Mouse (Mus musculus) gastrocnemius, postnatal 14 days (tissue): ENCODE measurements around the gene Ank2. TPM values are rescaled to one million over a fixed set of nuclear protein-coding genes. Genes with fewer than 3 reads are reported as not detected.

ENCODE experiments used
- DNase-seq: peaks from one replicate; pipeline ENCODE4 v3.0.0; 2021; ENCODE audit warnings: mixed read lengths
- intact Hi-C: fragments of 180-260 bp; cut with DNase I; formaldehyde crosslinking; loops from one replicate; pipeline ENCODE4 v1.15.1; 2025; ENCODE audit warnings: low total_unique reads
- long read RNA-seq, 2 experiments: library from polyadenylated mRNA; stranded (forward); transcript quantifications; one replicate each; pipeline ENCODE4 v2.0.0; 2021
- total RNA-seq, 2 experiments: library from RNA; stranded (reverse); gene quantifications; 2 replicates each; pipeline ENCODE4 v1.2.3; 2021

Ank2 gene
- total RNA-seq: 100 to 1,000 TPM in 1 of 2 experiments, 10 to 100 TPM in 1; 98.1 to 119 TPM
- long read RNA-seq, experiment 1, partial matches to known transcripts: 1 of 5 reads
- long read RNA-seq, experiment 1, other reads (novel, unspliced or antisense): 3 of 5 reads
- long read RNA-seq, experiment 2, partial matches to known transcripts: 2 of 10 reads
- long read RNA-seq, experiment 2, other reads (novel, unspliced or antisense): 8 of 10 reads

- peak; percentile 33 for DNase-seq
- intact Hi-C loops: no loop called here
Measured at GRCm38 (mm10) chr3:127498742-127499400, at the start of gene Ank2. TSS of gene Ank2 (minus strand) at chr3:127499350.

DNA sequence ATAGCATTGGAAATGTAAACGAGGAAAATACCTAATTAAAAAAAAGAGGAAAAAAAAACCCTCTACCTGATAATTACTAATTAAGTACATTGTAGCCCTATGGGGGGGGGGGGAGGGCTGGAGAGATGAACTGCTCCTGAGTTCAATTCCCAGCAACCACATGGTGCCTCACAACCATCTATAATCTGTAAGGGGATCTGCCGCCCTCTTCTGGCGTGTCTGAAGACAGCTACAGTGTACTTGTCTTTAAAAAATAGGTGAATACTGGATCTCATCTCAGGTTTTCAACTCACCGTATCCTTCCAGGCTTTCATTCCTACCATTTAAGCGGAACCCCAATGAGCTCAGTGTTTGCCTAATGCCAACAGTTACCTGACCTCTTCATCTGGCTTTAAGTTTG is 48.7 kb upstream of the Ank2 start:
- peak; percentile 8 for DNase-seq
- intact Hi-C loops: loop anchor here (5.0 kb wide), 1 partner anchor 96 kb away; no protein-coding TSS in a partner anchor

DNA sequence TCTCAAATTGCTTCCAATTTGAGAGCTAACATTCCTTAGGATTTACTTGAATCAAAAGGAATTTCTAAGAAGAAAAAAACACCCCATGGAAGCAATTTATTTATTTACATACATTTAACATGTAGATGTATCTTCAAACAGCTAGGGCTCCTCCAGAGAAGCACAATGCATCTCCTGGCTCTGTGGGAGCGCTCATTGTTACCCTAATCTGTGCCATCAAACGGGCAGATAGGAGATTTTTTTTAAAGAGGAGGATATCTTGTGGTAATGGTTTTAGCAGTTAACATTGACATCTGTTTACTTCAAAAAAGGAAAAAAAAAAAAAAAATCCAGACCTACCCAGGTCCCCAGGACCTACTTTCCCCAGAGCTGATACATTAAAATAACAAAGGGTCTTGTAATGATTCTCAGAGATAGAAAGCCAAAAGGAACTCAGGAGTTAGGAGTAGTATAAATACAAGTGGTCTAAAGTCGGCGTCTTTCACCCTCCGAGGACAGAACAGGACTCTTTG is 45.5 kb upstream of the Ank2 start:
- no peak for DNase-seq
- intact Hi-C loops: loop anchor here (5.0 kb wide), 1 partner anchor 92 kb away; no protein-coding TSS in a partner anchor

DNA sequence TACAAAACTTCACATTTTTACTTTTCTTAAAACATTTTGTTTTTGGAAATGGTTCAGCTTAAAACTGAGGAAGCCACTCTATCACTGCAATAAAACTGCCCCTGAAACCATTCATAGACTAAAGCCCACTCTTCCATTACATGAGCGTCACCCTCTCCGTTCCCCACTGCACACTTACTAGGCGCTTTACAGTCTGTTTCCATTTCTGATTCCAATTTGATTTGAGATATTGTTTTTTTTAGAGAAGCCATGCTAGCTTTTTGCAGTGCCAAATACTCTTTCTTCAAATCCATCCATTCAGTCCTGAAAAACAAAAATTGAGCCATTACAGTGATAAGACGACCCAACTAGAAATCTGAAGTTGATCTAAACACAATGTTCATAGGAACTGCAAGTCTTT is 44.8 kb upstream of the Ank2 start:
- intact Hi-C loops: no loop called here
- DNase-seq: no peak

DNA sequence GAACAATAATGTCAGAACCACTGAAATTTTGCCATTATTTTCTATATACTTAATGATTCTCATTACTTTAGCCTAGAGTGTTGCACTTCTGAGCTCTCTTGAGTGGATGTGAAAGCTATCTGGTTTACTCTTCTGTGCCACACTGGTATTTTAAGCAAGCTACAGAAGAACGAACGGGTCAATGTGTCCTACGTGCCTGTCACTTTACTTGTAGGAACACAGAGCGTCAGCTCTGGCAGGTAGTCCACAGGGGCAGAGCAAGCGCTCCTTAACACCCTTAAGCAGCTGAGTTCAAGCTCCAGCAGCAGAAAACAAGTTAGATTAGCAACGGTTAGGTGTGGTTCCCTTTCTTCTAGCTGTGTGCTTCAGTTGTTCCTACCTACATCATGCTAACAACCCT is 40.0 kb upstream of the Ank2 start:
- DNase-seq: no peak
- intact Hi-C loops: no loop called here

GRCm38 (mm10) chr3:127530293-127530692 is 31.1 kb upstream of the Ank2 start:
- intact Hi-C loops: no loop called here
- no peak for DNase-seq

- intact Hi-C loops: no loop called here
Measured at GRCm38 (mm10) chr3:127529824-127530223, 30.7 kb upstream of the Ank2 start.

DNA sequence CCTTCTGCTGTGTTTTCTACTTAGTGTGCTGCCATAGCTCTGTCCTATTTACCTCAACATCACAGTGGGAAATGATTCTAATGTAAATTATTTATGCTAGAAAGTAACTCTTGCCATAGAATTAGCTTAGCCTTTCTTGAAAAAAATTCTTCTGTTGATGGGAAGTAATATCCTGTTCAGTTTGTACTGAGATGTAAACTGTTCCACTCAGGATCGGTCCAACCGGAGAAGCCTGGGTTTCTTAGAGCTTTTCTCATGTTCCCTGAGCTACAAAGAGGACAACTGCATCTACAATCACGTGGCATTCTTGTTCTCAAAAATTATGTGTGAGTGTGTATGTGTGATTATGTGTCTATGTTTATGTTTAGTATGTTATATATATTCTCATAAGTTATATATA is 30.1 kb upstream of the Ank2 start:
- intact Hi-C loops: no loop called here
- no peak for DNase-seq

More at GRCm38 (mm10) chr3:127529824-127530223, 30.7 kb upstream of the Ank2 start:
- DNase-seq: no peak

- peak; percentile 30 for DNase-seq
Measured at GRCm38 (mm10) chr3:127527465-127528034, 28.4 kb upstream of the Ank2 start.

GRCm38 (mm10) chr3:127525188-127525819 is 26.2 kb upstream of the Ank2 start:
- intact Hi-C loops: no loop called here
- peak; percentile 20 for DNase-seq

More at GRCm38 (mm10) chr3:127527465-127528034, 28.4 kb upstream of the Ank2 start:
- intact Hi-C loops: no loop called here

DNA sequence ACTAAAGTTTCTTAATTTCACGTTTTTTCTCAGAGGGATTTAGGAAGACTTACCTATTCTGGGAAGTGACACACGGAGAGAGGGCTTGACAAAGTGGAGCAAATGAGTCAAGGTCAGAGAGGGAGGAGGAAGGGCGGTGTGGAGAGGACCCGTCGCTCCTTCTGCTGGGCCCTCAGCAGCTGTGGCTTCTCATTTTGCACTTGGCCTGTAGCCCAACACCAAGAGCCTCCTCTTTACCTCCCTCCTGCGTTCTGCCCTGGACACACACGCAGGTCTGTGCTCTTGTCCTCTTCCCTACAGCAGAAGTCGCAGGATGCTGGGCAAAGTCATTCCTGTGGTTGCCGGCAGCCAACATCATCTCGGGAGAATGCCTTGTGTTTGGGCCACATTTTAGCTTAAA is 22.0 kb upstream of the Ank2 start:
- intact Hi-C loops: no loop called here
- DNase-seq: peak; percentile 32

DNA sequence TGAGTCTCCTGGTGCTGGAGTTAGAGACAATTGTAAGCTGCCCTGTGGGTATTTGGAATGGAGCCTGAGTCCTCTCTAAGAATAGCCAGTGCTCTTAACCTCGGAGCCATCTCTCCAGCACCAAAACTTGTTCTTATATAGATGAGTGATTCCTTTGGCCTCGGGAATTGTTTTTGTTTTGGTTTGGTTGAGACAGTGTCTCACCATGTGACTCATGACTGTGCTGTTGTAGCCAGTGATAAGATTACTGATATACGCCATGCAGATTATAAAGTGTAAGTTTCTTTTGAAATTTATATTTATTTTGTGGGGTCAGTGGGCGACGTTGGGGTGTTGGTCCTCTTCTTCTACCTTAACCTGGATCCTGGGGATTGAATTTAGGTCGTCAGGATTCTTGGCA is 21.1 kb upstream of the Ank2 start:
- no peak for DNase-seq
- intact Hi-C loops: no loop called here

- intact Hi-C loops: no loop called here
- no peak for DNase-seq
Measured at GRCm38 (mm10) chr3:127515251-127515650, 16.1 kb upstream of the Ank2 start.

DNA sequence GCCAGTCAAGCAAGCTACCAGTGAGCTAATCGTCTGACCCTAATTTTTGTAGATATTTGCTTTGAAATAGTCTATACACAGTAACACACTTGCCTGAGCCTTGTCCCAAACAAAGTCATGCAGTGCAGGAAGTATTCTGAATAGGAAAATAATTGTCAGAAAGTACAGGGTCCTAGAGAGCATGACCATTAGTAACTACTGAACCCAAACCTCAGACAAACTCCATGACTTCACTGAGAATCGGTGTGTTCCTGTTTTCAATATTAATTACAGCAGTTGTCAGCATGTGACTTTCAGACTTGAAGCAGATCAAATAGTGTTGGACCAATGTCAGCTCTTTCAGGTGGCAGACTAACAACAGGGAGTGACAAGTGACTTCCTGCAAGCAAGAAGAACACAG is 14.5 kb upstream of the Ank2 start:
- DNase-seq: no peak
- intact Hi-C loops: no loop called here

- no peak for DNase-seq
- intact Hi-C loops: no loop called here
Measured at GRCm38 (mm10) chr3:127512794-127513335, 13.7 kb upstream of the Ank2 start.

GRCm38 (mm10) chr3:127511786-127512746 is 12.9 kb upstream of the Ank2 start:
- DNase-seq: peak; percentile 38

DNA sequence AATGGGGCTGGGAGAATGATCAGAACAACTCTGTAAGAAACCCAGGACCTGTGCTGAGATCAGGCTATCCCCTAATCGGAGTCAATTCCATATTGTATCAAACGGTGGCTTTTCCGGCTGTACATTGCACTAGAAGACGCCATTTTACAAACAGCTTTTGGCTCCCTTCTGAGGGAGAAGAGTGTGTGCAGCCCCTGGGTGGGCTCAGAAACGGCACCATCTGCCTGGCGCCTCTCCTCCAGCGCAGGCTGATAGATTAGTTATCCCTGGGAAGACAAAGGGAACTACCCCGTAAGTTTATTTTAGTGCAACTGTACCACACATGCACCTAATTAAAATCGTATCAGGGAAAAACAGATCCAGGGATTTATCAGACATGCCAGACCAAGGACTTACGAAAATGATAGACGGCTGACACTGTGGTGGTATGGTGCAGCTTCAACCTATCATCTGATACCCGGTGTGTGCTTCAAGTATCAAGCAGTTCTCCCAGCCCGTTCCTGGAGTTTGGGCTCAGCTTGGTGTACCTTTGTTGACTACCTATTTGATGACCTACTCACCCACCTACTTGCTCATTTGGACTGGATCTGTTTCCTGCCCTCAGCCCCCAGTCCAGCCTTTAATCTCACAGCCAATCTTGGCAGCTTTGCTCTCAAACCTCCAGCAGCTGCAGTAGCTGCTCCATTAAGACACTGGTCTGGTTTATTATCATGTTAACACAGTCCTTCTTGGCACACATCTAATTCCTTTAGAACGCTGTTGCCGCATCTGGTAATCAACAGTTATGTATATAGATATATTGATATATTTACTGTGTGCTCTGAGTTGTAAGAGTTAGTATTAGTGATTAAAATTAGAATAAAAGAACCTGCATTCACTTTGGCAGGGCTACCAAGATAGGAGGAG is 9.0 kb upstream of the Ank2 start:
- DNase-seq: no peak
- intact Hi-C loops: no loop called here

More at GRCm38 (mm10) chr3:127511786-127512746, 12.9 kb upstream of the Ank2 start:
- intact Hi-C loops: no loop called here

GRCm38 (mm10) chr3:127498197-127498741 is 881 bp downstream of the Ank2 start:
- no peak for DNase-seq

More at GRCm38 (mm10) chr3:127498197-127498741, 881 bp downstream of the Ank2 start:
- intact Hi-C loops: no loop called here
